Comparison of ENCODE assay signal across 7 mouse cellular contexts in the genomic region with DNA sequence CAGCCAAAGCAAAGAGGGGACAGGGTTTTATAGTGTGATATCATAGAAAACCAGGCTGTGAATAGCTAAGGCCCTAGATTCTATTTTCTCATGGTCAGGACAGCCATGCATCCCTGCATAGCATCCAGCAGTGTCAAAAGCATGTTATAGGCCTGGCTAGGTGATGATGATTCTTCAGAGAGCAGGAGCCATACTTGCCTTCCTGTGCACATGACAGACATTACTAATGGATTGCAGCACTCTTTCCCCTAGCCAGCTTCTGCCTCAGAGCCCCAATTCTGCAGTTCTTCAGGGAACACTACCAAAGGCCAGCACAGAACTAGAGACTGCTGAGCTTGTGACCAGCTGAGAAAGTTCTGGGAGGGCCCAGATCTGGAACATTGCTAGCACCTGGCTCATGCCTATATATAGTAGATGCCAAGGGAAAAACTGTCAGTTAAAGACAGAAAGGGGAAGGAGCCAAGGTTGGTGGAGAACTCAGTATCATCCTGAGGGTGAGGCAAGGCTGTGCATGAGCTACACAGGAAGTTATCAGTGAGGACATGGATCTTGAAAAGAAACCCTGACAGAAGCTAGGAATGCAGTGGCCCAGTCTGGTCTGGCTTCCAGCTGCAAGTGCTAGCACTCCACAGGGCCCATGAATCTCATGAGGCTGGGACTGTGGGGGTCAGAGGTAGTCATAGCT.
DNase-seq lines count a peak whose midpoint lies in the region; ATAC-seq and TF ChIP-seq lines count a peak whose summit lies in the region.

No protein-coding gene starts in this region.

- peak overlapping the region; percentile 53 for H3K4me2 ChIP-seq in lung, embryonic 15.5 days
- peak overlapping the region; percentile 58 for H3K4me2 ChIP-seq in heart, embryonic 15.5 days
- peak overlapping the region; percentile 94 for H3K4me2 ChIP-seq in myocyte (ENCODE audit: low read depth)

- peaks cover 34% of the 10 kb centered on the region for H3K4me1 ChIP-seq in lung, embryonic 15.5 days
- peaks cover 11% of the 10 kb centered on the region; the same call in 1 of the 2 replicates for H3K4me1 ChIP-seq in bone marrow, adult 2 months (ENCODE audit: control insufficient read depth, insufficient read depth, low read length)
- peaks cover 38% of the 10 kb centered on the region for H3K4me1 ChIP-seq in heart, embryonic 15.5 days (replicated peaks)

- no peaks in the 10 kb centered on the region for H3K36me3 ChIP-seq in lung, embryonic 15.5 days
- no peaks in the 10 kb centered on the region for H3K36me3 ChIP-seq in heart, embryonic 15.5 days
- no peaks in the 10 kb centered on the region for H3K36me3 ChIP-seq in myocyte (ENCODE audit: control insufficient read depth, insufficient read depth)

- no peaks in the 10 kb centered on the region for H3K79me2 ChIP-seq in myocyte (ENCODE audit: control insufficient read depth, insufficient read depth)

- no peak for TF ChIP-seq POLR2A in bone marrow, adult 2 months (IDR thresholded peaks at IDR 0.05; ENCODE audit: borderline replicate concordance, control insufficient read depth, low read depth, low read length)
- no peak for TF ChIP-seq POLR2A in myocyte (IDR thresholded peaks at IDR 0.05; ENCODE audit: insufficient read length, low read depth)

- no peak overlapping the region for H3K9ac ChIP-seq in lung, embryonic 15.5 days
- H3K9ac ChIP-seq in heart, embryonic 15.5 days = no peak overlapping the region

- H3K4me3 ChIP-seq in lung, embryonic 15.5 days = no peak overlapping the region
- no peak overlapping the region for H3K4me3 ChIP-seq in bone marrow, adult 2 months (replicated peaks; ENCODE audit: control insufficient read depth, low read depth, low read length)
- no peak overlapping the region; the same call in 1 of the 2 replicates for H3K4me3 ChIP-seq in heart, embryonic 15.5 days
- H3K4me3 ChIP-seq in myocyte = peak overlapping the region; percentile 17

- ATAC-seq in lung, embryonic 15.5 days (ENCODE audit: borderline replicate concordance, extremely low read depth, low FRiP score, low TSS enrichment) = no peak
- no peak for ATAC-seq in heart, embryonic 15.5 days (replicated peaks; ENCODE audit: insufficient number of reproducible peaks, insufficient read depth, low FRiP score, low read depth)

- no peak for DNase-seq in lung, postnatal 25 days (ENCODE audit: low spot score)
- no peak for DNase-seq in left cerebral cortex, adult 18-20 months (ENCODE audit: low spot score in 2 of 2)
- DNase-seq in ovary, postnatal 10 days (ENCODE audit: low spot score) = no peak

- H3K27me3 ChIP-seq in lung, embryonic 15.5 days = no peaks in the 10 kb centered on the region
- no peaks in the 10 kb centered on the region for H3K27me3 ChIP-seq in heart, embryonic 15.5 days
- H3K27me3 ChIP-seq in myocyte (ENCODE audit: control insufficient read depth, insufficient read depth, insufficient read length) = no peaks in the 10 kb centered on the region

- H3ac ChIP-seq in myocyte (ENCODE audit: control insufficient read depth, insufficient read length) = peak overlapping the region; percentile 13

- H3K27ac ChIP-seq in lung, embryonic 15.5 days = peak overlapping the region; percentile 92
- H3K27ac ChIP-seq in bone marrow, adult 2 months (ENCODE audit: control insufficient read depth, insufficient read depth, low read depth, low read length, poor library complexity) = peak overlapping the region; percentile 71
- peak overlapping the region; percentile 90 for H3K27ac ChIP-seq in heart, embryonic 15.5 days

- no peaks in the 10 kb centered on the region for H3K9me3 ChIP-seq in lung, embryonic 15.5 days
- no peaks in the 10 kb centered on the region for H3K9me3 ChIP-seq in heart, embryonic 15.5 days (replicated peaks)

- no peak for TF ChIP-seq CTCF in bone marrow, adult 2 months (IDR thresholded peaks at IDR 0.05; ENCODE audit: control insufficient read depth, insufficient read depth, low read length)

TF ChIP-seq in myocyte, 11 proteins besides CTCF, POLR2A, EP300 and RAD21:
- no peak for TF ChIP-seq MYOD1 (IDR thresholded peaks at IDR 0.05; ENCODE audit: control insufficient read depth in 1 of 3, insufficient read length in 2 of 3, low read depth in 2 of 3)
- TF ChIP-seq POLR2AphosphoS2 (IDR thresholded peaks at IDR 0.05; ENCODE audit: insufficient read length, low read depth) = no peak
- TF ChIP-seq TCF12 (IDR thresholded peaks at IDR 0.05; ENCODE audit: insufficient read depth, poor library complexity, severe bottlenecking) = no peak
- no peak for TF ChIP-seq REST (IDR thresholded peaks at IDR 0.05; ENCODE audit: insufficient read depth, insufficient read length)
- peak; percentile 10 for TF ChIP-seq USF1 (IDR thresholded peaks at IDR 0.05; ENCODE audit: low read depth)
TF ChIP-seq in myocyte: peak in this region for 1.
